Mouse (Mus musculus): ENCODE measurements at regions not wholly inside any gene's neighbourhood (a gene's known extent, or its start where the extent isn't known, plus 50 kb on each side); places are given as distances from the start of the nearest gene placed in this dataset.

DNA sequence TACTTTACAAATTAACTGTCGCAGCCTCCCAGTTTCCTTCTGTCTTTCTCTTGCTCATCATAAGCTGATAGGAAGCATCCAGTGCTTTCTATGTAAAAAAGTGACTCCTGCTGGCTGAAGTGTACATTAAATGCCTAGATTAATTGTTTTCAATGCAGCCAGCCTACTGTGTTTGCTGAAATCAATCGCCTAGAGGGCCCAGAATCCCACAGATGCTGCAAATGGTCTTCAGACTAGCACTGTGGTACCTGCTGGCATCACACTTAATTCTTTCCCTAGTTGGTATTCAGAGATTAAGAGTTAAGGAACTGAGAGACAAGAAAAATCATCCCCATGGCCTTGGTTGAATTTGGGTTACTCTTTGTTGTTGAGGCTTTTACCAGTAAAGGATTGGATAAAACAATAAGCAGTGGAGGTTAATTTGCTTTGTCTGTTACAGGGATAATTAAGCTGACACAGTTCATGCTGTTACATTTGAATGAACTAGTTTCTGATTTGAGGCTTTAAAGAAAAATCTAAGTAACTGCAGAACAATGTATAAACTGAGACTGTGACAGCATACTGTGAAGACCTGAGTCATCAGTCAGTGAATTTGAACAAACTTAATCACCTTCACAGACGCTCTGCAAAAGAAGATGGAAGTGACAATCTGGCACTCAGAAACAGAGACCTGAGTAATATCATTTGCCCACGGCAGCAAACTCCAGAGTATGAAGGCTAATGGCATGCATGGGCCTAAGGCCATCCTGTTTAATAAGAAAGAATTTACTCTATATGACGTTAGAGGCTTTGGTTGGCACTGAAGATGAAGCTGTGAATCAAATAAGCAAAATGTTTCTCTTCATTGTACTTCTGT lies 339.0 kb upstream of the Ddi1 start:
- no peaks in the 10 kb centered on the region for H3K36me3 ChIP-seq (ENCODE audit: insufficient read depth, low read length)
- TF ChIP-seq CTCF (IDR thresholded peaks at IDR 0.05; ENCODE audit: low read depth) = peak; percentile 21
- no peak for ATAC-seq
- no peaks in the 10 kb centered on the region for H3K9me3 ChIP-seq (ENCODE audit: low read length)
- no peaks in the 10 kb centered on the region for H3K27me3 ChIP-seq (ENCODE audit: insufficient read depth, low read length)
- no peak overlapping the region for H3K27ac ChIP-seq
- H3K9ac ChIP-seq (replicated peaks; ENCODE audit: low read length) = no peak overlapping the region
- no peak overlapping the region for H3K4me2 ChIP-seq (ENCODE audit: low read depth, low read length)
- no peaks in the 10 kb centered on the region for H3K4me1 ChIP-seq (ENCODE audit: insufficient read depth, low read length)
- no peak overlapping the region for H3K4me3 ChIP-seq (ENCODE audit: low read length)
- 52% methylated on average over 5 of the region's 5 CpGs for WGBS
- DNase-seq (ENCODE audit: low spot score) = peak; percentile 26
